Mouse (Mus musculus) kidney, postnatal 14 days (tissue): ENCODE measurements around the gene Ubqln1.

Experiments
- DNase-seq: peaks from one replicate; pipeline ENCODE4 v3.0.0; 2022; ENCODE audit warnings: mixed read lengths

The Ubqln1 gene

DNA sequence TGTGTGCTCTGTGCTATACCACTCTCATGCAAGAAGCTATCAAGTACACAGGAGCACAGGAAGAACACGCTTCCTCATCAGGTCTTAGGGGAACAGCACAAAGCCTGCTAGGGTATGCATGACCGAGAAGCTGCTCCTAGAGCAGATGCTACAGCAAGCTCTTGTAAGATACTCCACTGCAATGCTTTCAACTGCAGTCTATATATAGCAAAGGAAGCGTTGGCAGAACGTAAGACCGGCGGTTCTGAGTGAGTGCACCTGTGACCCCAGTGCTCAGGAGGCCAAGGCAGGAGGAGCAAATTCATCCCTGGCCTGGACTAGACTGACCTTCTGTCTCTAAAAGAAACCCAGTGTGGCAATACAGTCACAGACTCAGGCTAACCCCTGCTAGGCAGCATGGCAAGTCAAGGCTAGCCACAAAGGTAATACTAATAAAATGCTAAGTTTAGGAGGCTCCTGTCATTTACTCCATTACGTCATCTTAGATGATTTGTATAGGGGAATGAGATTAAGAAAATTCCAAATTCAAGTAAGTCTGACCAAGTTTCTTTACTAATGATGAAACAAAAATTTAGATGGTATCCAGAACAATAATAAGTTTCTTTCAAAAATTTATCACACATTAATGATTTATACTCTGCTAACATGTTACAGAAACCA lies 17.3 kb downstream of the Ubqln1 start:
- no peak for DNase-seq

GRCm38 (mm10) chr13:58197211-58197610 lies 18.2 kb downstream of the Ubqln1 start:
- DNase-seq, result no peak

- no peak for DNase-seq
These were observed 20.5 kb downstream of the Ubqln1 start for GRCm38 (mm10) chr13:58194908-58195307.

DNA sequence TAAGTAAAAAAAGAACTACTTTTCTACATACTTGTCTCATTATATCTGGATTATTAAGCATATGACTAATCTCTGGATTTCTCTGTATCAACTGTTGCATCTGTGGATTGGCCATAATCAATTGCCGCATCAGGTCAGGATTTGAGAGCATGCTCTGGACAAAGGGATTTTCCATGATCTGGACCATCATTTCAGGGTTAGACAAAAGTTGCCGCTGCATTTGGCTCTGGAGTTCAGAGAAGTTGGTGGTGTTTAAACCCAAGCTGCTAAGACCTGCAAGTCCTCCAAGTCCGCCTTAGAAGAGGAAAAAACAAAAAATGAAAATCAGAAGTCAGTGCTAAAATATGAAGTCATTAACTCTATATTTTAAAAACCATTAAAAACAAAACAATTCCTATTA lies 22.2 kb downstream of the Ubqln1 start:
- no peak for DNase-seq

DNA sequence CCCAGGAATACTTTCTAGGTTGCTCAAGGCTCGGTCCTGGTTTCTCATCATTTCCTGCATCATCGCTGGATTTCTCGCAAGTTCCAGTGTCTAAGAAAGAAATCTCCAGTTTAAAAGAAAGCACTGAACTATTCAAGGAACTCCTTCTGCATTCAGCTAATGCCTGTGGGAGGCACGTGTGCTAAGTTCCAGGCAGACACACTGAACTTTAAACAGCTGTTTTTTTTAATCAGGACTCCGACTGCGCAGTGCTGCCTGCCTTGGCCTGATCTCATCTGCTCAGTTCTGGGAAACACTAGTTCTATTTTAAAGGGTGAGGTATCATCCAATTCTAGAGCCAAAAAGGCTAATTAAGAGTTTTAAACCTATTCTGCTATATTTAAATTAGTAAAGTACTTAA lies 23.3 kb downstream of the Ubqln1 start:
- peak; percentile 38 for DNase-seq

- no peak for DNase-seq
These were observed 23.9 kb downstream of the Ubqln1 start for GRCm38 (mm10) chr13:58191516-58191915.

DNA sequence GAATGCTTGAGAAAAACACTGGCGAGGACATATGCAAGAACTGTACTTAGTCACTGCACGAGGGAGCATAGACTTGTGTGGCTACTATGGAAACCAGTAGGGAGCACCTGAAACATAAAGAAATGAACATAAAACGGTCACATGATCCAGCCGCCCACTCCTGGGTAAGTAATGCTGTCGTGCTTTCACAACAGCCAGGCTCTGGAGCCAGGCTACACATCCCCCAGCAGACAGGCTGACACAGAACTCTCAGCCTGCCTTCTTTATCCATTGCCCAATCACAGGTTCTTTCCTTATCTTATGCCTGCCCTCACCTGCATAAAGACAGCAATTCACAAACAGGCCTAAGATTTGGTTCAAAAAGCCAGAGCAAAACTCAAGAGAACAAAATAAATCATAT lies 26.0 kb downstream of the Ubqln1 start:
- DNase-seq, result no peak

- DNase-seq, result peak; percentile 87
These were observed 27.0 kb downstream of the Ubqln1 start for GRCm38 (mm10) chr13:58188412-58188811.

DNA sequence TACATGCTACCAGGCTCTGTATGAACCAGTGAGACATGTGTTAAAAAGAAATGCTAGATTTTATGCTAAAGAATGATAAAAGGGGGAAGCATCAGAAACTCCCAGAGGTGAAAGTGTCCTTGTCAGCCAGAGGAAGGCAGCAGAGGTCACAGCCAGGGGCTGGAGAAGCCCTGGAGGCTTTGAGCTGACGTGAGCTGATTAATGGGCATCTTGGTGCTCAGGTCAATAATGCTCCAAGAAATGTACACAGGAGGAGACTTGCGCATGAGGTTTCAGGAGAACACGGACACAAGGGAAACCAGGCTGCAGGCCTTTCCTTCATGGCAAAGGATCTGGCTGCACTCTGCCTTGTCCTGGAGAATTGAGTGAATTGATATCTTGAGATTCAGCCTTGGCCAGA lies 27.7 kb downstream of the Ubqln1 start:
- DNase-seq, result no peak

- DNase-seq, result no peak
These were observed 29.2 kb downstream of the Ubqln1 start for GRCm38 (mm10) chr13:58186281-58186680.

DNA sequence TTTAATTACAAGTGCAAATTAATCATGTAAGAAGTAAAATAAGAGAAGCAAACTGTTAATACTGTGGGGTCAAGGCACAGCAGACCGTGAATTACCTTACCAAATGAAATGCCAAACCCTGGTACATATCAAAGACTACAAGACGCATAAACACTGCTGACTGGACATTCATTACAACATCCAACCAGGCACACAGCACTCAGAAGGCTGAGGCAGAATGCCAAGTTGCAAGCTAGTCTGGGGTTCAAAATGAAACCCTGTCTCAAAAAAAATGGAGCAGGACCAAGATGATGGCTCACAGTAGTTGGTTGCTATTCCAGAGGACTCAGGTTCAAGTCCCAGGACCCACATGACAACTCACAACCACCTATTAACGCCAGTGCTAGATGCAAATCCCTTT lies 31.3 kb downstream of the Ubqln1 start:
- peak; percentile 23 for DNase-seq

DNA sequence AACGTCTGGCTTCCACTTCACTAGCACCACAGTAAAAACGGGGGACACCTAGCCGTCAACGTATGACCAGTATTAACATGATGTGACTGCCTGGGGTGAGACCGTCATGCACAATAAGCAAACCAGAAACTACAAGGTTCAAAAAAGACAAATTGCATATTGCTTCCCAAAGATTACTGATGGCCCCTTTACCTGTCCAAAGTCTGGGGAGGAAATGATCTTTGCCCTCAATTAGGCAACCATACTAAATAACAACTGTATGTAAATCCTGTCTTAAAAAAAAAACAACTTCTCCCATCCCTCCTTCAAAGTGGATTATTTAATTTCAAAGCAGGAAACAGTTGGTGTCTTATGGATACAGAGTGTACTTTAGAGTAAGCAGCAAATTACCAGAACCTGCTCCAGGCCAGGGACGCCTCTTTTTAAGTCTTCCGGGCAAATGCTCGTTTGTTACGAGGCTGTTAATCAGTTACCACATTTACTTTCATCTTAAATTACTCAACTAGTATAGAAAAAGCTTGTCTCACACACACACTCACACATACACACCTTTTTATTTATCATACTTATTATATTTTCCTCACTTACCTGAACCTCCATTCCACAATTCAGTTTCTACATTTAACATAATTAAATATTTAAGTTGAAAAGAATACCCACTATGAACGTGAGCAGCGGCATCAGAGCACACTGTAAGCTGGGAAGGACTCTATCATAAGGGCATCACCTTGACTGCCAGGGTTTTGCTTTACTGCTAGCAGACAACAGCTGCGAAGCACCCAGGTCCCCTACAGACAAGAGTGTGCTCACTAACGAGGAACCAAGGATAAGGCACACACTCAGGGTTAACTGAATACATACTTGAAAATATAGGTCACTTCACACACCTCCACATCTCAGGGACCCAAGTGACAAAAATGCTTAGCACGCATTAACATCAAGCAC lies 33.6 kb downstream of the Ubqln1 start:
- peak; percentile 21 for DNase-seq

DNA sequence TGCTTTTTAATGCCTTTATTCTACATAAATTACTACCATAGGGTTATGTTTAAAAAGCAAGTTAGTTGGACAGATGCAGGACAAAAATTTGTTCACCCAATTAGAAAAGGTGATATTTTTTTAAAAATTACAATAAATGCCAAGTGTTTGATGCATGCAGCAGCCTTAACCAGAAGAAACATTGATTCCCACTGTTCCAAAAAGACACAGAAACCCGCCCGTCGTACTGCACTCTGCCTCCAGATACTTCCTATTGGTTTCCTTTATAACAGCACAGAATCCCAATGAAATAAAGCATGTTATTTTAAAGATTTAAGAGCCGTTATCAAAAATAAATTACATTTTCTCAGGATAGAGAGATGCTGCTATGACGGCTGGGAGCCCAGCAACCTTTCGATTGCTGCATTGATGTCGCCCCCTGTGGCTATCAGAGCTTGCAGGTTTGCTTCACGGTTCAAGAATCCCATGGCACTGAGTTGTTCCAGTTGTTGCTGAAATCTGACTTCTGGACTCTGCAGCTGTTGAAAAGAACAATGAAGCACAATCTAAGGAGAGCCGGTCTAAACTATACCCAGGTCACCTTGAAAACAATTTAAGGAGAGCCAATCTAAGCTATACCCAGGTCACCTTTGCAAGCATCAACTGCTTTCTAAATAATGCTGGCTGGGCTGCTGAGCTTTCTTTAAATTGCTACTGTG lies 37.8 kb downstream of the Ubqln1 start:
- peak; percentile 100 for DNase-seq

DNA sequence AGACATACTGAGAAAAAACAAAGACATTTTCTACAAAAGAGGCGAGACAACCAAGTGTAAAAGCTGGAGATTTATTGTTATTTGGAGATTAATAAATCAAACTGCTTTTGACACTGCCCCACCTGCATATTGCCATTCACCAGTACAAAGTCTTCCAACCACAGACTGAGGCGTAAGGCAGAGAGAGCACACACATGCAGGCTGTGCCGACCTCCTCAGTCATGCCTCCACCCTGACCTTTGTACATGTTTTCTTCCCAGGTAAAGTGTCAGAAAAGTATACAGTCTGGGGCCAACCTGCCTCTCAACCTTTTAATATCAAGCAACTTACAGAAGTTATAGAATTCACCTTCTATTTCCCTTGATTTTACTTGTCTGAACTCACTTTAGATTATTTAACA lies 39.3 kb downstream of the Ubqln1 start:
- no peak for DNase-seq

DNA sequence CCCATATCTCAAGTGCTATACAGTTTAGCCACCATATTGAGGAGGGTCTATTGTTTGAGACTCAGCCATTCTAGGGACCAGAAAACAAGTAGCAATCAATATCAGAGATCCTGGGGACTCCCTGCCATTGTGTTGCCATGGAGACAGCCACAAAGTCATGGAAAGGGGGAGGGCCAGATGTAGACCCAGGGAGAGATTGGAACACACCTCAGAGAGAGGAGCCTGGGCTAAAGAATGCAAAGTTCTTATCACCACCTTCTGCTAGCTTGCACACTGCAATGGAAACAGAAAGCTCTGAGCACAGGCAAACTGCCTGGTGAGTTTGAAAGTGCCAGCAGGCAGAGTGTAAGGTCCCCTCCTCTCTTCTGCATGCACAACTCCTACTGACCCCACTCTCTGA lies 47.3 kb downstream of the Ubqln1 start:
- DNase-seq, result no peak

- DNase-seq, result no peak
These were observed 52.1 kb downstream of the Ubqln1 start for GRCm38 (mm10) chr13:58163343-58163742.

DNA sequence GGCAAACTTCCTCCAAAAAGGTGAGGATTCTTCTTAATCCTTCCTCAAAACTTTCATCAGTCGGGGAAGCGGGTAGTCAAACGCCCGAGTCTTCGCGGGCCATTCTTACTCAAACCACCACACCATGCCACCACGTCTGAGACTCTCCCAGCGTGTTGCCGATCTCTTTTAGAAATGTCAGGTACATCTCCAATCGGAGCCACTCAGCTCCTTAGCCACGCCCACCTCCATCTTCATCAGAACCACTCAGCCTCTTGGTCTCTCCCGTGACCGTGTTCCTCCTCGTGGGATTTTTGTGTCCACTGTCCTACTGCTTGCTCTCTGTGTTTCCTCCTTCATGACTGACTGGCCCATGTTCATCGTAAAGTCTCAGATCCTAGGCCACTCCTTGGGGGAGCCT lies 54.7 kb downstream of the Ubqln1 start:
- DNase-seq, result no peak

GRCm38 (mm10) chr13:58158099-58158912 lies 57.1 kb downstream of the Ubqln1 start:
- DNase-seq, result peak; percentile 91

DNA sequence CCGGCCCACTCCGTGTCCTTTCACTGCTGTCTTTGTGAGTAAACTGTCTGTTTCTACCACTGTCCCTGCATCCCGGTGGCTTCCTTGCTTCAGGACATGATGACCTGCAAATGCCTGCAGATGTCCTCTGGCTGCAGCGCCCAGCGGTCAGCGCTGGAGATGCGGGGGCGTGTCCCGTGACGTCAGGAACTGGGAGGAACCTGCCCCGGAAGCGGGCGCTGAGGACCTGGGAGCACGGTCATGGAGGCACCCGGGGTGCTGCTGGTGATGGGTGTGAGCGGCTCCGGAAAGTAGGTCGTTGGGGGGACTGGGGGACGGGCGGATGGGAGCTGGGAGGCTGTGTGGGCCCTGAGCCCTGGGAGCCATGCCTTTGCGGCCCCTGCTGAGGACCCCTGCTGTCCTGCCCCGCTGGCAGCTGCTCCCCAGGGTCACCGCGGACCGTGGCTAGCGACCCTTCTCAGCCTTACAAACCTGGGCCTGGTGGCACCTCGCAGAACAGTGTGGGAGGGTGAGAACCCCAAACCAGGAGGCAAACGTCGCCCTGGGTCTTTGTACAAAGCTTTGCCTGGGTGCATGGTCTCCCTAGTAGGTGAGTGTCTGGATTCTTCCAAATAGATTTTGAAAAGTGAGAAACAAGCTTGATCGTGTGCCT lies 57.9 kb downstream of the Ubqln1 start, which contains the start of gene Idnk:
Idnk (plus strand) TSS at position 203 of the 652 bp plus-strand sequence.
- peak; percentile 93 for DNase-seq

DNA sequence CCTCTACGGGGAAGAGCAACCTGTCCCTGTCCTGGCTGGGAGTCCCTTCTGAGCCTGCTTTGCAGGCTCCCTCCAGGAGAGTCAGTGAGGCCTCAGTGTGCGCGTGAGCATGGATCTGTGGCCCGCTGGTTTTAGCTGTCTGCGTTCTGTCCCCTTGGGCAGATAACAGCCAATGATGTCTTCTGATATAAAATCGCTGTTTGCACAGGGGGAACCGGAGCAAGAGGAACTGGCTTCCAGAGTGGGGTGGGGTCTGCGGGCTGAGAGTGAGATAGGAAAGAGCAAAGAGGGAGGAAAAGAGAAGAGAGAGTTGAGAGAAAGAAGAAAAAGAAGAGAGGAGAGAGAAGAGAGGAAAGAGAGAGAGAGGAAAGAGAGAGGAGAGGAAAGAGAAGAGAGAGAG lies 58.4 kb downstream of the Ubqln1 start:
- no peak for DNase-seq

DNA sequence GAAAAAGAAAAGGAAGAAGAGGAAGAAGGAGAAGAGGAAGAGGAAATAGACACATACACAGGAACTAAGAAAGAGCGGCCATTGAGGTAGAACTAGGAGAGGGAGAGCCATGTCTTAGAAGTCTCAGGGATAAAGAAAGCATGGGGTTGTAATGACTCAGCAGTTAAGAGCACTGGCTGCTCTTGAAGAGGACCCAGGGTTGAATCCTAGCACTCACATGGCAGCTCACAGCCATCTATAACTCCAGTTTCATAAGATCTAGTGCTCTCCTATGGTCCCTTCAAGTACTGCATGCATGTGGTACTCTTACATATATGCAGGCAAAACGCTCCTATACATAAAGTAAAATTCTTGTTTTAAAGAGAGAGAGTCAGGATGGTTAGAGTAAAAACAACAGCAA lies 59.4 kb downstream of the Ubqln1 start:
- DNase-seq, result no peak

DNA sequence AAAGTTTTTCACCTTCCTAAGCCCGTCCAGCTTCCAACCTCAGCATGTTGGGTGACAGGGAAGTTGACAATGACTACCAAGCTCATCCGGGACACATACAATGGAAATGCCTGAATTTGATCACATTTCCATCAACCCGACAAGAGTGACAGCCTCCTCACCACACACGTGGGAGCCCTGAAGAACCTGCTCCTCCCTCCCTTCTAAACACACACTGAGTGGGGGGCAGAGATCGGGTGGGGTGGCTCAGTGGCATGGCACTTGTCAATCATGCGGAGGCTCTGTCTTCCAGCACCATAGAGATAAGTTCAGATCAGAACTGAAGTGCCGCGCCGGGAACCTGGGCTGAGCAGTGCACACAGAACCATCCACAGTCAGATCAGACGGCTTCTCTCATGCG lies 65.0 kb downstream of the Ubqln1 start:
- DNase-seq, result no peak
